Mouse (Mus musculus) cerebellum, adult 11 months (tissue): ENCODE measurements around the gene Ddx46.
"Not testable (repeated sequence)": the region's sequence is repeated elsewhere in the genome, so short reads cannot be mapped to it uniquely, and the experiment has no call there.

Experiments
- DNase-seq: peaks from one replicate; pipeline ENCODE4 v3.0.0; 2022

Ddx46 gene

GRCm38 (mm10) chr13:55640480-55640879, 5.7 kb downstream of the Ddx46 start:
- peak; percentile 54 for DNase-seq

- DNase-seq, result no peak
These were observed 9.7 kb downstream of the Ddx46 start for GRCm38 (mm10) chr13:55644525-55644924.

DNA sequence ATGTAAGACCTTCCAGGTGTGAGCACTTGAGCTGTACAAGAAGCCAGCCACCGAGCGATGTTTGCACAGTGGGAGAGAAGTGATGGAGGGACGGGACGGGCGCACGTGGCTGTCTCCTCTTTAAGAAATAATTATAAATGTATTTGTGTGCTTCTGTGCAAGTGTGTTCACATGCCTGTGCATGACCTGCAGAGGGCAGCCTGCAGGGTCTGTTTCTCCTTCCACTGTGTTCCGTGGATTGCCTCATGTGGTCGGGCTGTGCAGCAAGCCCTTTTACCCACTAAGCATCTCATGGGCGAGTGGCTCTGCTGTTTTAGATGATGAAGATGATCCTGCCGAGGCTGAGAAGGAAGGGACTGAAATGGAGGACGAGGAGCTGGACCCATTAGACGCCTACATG, 15.3 kb downstream of the Ddx46 start:
- no peak for DNase-seq

GRCm38 (mm10) chr13:55650980-55651379, 16.2 kb downstream of the Ddx46 start:
- DNase-seq, result no peak

- no peak for DNase-seq
These were observed 33.7 kb downstream of the Ddx46 start for GRCm38 (mm10) chr13:55668550-55668949.

GRCm38 (mm10) chr13:55672711-55673110, 37.9 kb downstream of the Ddx46 start:
- DNase-seq, result no peak

GRCm38 (mm10) chr13:55677364-55677763, 42.5 kb downstream of the Ddx46 start:
- DNase-seq, result no peak

GRCm38 (mm10) chr13:55682201-55682600, 47.4 kb downstream of the Ddx46 start:
- DNase-seq, result no peak

GRCm38 (mm10) chr13:55683581-55683980, 48.8 kb downstream of the Ddx46 start:
- no peak for DNase-seq

GRCm38 (mm10) chr13:55686107-55686633, 51.3 kb downstream of the Ddx46 start:
- no peak for DNase-seq

- DNase-seq, result no peak
These were observed 53.2 kb downstream of the Ddx46 start for GRCm38 (mm10) chr13:55687927-55688602.

DNA sequence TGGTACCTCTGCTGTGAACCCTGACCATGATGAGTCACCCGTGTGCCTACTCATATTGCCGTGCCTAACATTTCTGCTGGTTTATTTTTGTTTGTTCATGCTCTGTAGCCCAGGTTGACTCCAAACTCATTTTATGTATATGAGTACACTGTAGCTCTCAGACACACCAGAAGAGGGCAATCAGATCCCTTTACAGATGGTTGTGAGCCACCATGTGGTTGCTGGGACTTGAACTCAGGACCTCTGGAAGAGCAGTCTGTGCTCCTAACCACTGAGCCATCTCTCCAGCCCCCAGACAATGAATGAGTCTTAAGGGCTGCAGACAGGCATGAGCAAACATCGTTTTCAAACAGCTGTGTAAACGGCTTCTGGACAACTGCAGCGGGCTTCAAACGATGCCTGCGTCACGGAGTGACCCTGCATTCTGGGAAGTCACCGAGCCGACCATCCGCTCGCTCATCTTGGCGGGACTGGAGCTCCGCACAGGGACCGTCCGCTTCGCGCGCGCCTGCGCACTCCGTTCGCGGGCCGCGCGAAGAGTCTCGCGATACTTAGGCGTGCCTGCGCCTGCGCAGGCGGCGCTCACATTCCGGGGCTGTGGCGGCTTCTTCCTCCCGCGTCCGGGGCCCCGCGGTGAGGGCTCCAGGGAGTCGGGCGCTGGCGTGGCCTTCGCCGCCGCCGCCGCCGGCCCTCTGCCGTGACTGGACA, 57.9 kb downstream of the Ddx46 start, which contains the start of gene B230219D22Rik:
B230219D22Rik (plus strand) TSS at position 590 of the 708 bp plus-strand sequence.
- peak; percentile 91 for DNase-seq

- DNase-seq, result no peak
These were observed 58.5 kb downstream of the Ddx46 start for GRCm38 (mm10) chr13:55693243-55693721.

DNA sequence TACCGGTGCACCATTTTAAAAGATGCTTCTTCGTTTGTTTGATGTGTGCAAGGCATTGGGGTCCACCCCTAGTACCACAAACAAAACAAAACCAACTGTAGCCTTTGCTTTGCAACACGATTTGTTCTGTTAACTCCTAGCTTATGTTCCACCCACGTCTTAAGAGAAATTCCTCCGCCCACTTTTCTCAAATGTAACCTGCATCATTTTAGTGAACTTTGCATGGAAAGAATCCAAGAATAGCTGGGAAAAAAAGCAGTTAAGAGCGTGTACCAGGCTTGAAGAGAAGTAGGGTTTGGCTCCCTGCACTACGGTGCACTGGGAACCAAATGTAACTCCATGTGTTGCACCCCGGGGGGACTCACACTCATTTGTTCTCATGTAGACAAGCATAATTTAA, 59.3 kb downstream of the Ddx46 start:
- no peak for DNase-seq

- DNase-seq, result not testable (repeated sequence)
These were observed 61.2 kb downstream of the Ddx46 start for GRCm38 (mm10) chr13:55695989-55696388.

- no peak for DNase-seq
These were observed 69.5 kb downstream of the Ddx46 start for GRCm38 (mm10) chr13:55704301-55704700.

DNA sequence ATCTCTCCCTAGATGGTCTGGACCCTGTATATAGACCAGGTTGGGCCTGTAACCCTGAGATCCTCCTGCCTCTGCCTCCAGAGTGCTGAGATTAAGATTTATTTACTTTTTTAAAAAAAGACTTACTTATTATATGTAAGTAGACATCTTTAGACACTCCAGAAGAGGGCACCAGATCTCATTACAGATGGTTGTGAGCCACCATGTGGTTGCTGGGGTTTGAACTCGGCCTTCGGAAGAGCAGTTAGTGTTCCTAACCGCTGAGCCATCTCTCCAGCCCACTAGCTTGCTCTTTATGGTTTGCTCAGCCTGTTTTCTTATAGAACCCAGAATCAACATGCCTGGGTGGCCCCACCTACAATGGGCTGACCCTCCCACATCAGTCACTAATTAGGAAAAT, 78.0 kb downstream of the Ddx46 start:
- no peak for DNase-seq

DNA sequence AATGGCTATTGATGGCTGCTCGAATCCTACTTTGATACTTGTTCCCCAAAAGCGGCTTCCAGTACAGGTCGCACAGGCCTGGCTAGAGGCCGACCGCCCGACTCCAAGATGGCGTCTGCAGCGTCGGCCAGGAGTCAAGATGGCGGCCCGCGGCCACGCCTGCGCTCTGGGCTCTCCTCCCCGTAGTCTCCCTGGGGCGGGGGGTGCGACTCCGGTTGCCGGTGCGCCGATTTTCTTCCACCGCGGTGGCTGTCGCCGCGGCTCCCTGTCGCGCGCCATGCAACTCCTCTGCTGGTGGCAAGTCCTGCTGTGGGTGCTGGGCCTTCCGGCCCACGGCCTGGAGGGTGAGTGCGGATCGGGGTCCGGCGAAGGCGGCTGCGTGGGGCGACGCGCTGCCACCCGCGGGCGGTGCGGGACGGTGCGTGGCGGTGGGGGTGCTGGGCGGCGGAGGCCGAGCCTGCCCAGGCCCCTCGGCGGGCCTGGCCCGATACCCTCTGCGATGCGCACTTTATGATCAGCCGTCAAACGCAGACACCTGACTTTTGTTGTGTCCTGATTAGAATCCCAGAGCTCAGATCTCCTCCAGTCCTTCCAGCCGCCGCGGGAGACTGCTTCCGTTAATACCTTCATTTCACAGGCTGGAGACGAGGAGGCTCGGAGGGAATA, 79.8 kb downstream of the Ddx46 start, which contains the start of gene Txndc15:
Txndc15 (plus strand) TSS at position 150 of the 666 bp plus-strand sequence.
- peak; percentile 90 for DNase-seq

DNA sequence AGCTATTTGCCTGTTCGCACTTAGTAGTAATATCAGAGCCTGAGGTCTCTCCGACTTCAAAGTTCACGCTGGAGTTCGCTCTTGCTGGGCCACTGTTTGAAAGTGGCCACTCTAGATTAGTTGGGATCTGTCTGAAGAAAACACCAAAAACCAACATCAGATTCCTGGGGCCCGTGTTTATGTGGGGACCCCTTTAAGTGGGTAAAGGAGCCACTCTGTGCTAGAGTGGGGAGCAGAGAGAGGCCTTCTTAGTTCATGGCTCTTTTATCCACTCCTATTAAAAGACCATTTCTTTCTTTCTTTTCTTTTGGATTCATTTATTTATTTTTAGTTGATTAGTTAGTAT, 80.3 kb downstream of the Ddx46 start:
- DNase-seq, result no peak

- DNase-seq, result no peak
These were observed 81.2 kb downstream of the Ddx46 start for GRCm38 (mm10) chr13:55715908-55716510.

DNA sequence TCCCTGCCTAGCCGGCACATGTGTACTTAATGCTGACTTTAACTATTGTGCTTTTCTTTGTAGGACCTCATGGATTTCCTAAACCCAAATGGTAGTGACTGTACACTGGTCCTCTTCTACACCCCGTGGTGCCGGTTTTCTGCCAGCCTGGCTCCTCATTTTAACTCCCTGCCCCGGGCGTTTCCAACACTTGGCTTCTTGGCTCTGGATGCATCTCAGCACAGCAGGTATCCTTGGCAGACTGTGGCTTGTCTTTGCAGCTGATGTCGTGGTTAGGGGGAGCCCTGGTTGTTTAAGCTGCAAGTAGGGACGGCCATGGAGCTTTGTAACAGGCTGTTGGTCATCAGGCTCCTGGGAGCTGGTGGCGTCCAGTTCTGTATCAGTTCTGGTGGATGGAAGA, 86.7 kb downstream of the Ddx46 start:
- peak; percentile 54 for DNase-seq

GRCm38 (mm10) chr13:55721995-55722394, 87.2 kb downstream of the Ddx46 start:
- no peak for DNase-seq

- DNase-seq, result no peak
These were observed 91.8 kb downstream of the Ddx46 start for GRCm38 (mm10) chr13:55726598-55727119.
